Comparison of ENCODE assay signal across 8 mouse cellular contexts in genomic region chr9:95954226-95954584, GRCm38 (mm10). TPM values are rescaled to one million over a fixed set of nuclear protein-coding genes. Genes with fewer than 3 reads are reported as not detected.
A peak's percentile ranks its signal among the peaks of the same experiment; 100 is the strongest.
DNase-seq lines count a peak whose midpoint lies in the region; ATAC-seq and TF ChIP-seq lines count a peak whose summit lies in the region.

No protein-coding gene starts in this region.

- TF ChIP-seq POLR2A in testis, adult 2 months (IDR thresholded peaks at IDR 0.05; ENCODE audit: control insufficient read depth, low read depth, low read length): no peak

- peak overlapping the region; percentile 100 for H3K9ac ChIP-seq in heart, postnatal 0 days (replicated peaks; ENCODE audit: low read depth, low read length)
- H3K9ac ChIP-seq in lung, postnatal 0 days (replicated peaks; ENCODE audit: low read depth): peak overlapping the region; percentile 100

- under 1% methylated on average over 7 of the region's 7 CpGs for WGBS in heart, embryonic 10.5 days
- WGBS in heart, postnatal 0 days: 0% methylated on average over 7 of the region's 7 CpGs
- WGBS in lung, postnatal 0 days: 0% methylated on average over 7 of the region's 7 CpGs

- H3K9me3 ChIP-seq in heart, embryonic 10.5 days: no peaks in the 10 kb centered on the region
- no peaks in the 10 kb centered on the region for H3K9me3 ChIP-seq in heart, postnatal 0 days (replicated peaks; ENCODE audit: control insufficient read depth, low read length)
- H3K9me3 ChIP-seq in lung, postnatal 0 days (ENCODE audit: low read length): no peaks in the 10 kb centered on the region

- peak overlapping the region; percentile 99 for H3K4me3 ChIP-seq in heart, embryonic 10.5 days
- peak overlapping the region; percentile 99 for H3K4me3 ChIP-seq in testis, adult 2 months (ENCODE audit: control insufficient read depth, low read depth, low read length)
- peak overlapping the region; percentile 100 for H3K4me3 ChIP-seq in heart, postnatal 0 days (ENCODE audit: low read depth, low read length)
- peak overlapping the region; percentile 98 for H3K4me3 ChIP-seq in lung, postnatal 0 days (ENCODE audit: low read depth, low read length)

- H3K27ac ChIP-seq in heart, embryonic 10.5 days: peak overlapping the region; percentile 99
- peak overlapping the region; percentile 84 for H3K27ac ChIP-seq in testis, adult 2 months (ENCODE audit: control insufficient read depth, insufficient read depth, low read depth, low read length)
- H3K27ac ChIP-seq in heart, postnatal 0 days (ENCODE audit: low read depth): peak overlapping the region; percentile 98
- H3K27ac ChIP-seq in lung, postnatal 0 days (ENCODE audit: low read length): peak overlapping the region; percentile 97

- peaks cover 9% of the 10 kb centered on the region; the same call in 1 of the 2 replicates for H3K4me1 ChIP-seq in heart, embryonic 10.5 days
- H3K4me1 ChIP-seq in testis, adult 2 months (ENCODE audit: control insufficient read depth, insufficient read depth, low read length): peaks cover 5% of the 10 kb centered on the region; the same call in 1 of the 2 replicates
- H3K4me1 ChIP-seq in heart, postnatal 0 days (ENCODE audit: control insufficient read depth, insufficient read depth): no peaks in the 10 kb centered on the region
- H3K4me1 ChIP-seq in lung, postnatal 0 days (ENCODE audit: insufficient read depth, low read depth, low read length): no peaks in the 10 kb centered on the region

- peaks cover 5% of the 10 kb centered on the region; the same call in 1 of the 2 replicates for H3K36me3 ChIP-seq in heart, embryonic 10.5 days
- no peaks in the 10 kb centered on the region for H3K36me3 ChIP-seq in testis, adult 2 months (ENCODE audit: control insufficient read depth, insufficient read depth, low read length)
- no peaks in the 10 kb centered on the region for H3K36me3 ChIP-seq in heart, postnatal 0 days (replicated peaks; ENCODE audit: control insufficient read depth, insufficient read depth, low read length)
- no peaks in the 10 kb centered on the region for H3K36me3 ChIP-seq in lung, postnatal 0 days (ENCODE audit: insufficient read depth, low read length)

- DNase-seq in heart, embryonic 10.5 days (ENCODE audit: low spot score): peak; percentile 75
- DNase-seq in heart, adult 8-10 months (ENCODE audit: low spot score): no peak
- no peak for DNase-seq in testis, postnatal 10 days (ENCODE audit: low spot score)
- no peak for DNase-seq in heart, postnatal 0 days (ENCODE audit: low spot score)
- peak; percentile 40 for DNase-seq in lung, postnatal 0 days (ENCODE audit: low spot score)
- peak; percentile 48 for DNase-seq in thymus, postnatal 14 days
- no peak for DNase-seq in frontal cortex, adult 2 months (ENCODE audit: extremely low spot score in 1 of 2, low spot score in 1 of 2)

- no peak for TF ChIP-seq EP300 in heart, postnatal 0 days (IDR thresholded peaks at IDR 0.05; ENCODE audit: low read depth)
- TF ChIP-seq EP300 in lung, postnatal 0 days (IDR thresholded peaks at IDR 0.05): no peak

- H3K27me3 ChIP-seq in heart, embryonic 10.5 days (ENCODE audit: insufficient read depth, poor library complexity, severe bottlenecking): no peaks in the 10 kb centered on the region
- H3K27me3 ChIP-seq in testis, adult 2 months (ENCODE audit: control insufficient read depth, insufficient read depth, low read length): no peaks in the 10 kb centered on the region
- H3K27me3 ChIP-seq in heart, postnatal 0 days (ENCODE audit: control insufficient read depth, insufficient read depth, low read length): no peaks in the 10 kb centered on the region
- no peaks in the 10 kb centered on the region for H3K27me3 ChIP-seq in lung, postnatal 0 days (replicated peaks; ENCODE audit: insufficient read depth, low read length)

- peak overlapping the region; percentile 91 for H3K4me2 ChIP-seq in heart, postnatal 0 days (ENCODE audit: low read depth, low read length)
- peak overlapping the region; percentile 52 for H3K4me2 ChIP-seq in lung, postnatal 0 days (replicated peaks; ENCODE audit: low read depth, low read length)

- ATAC-seq in heart, postnatal 0 days (ENCODE audit: insufficient read depth, low read depth): no peak
- ATAC-seq in lung, postnatal 0 days: peak; percentile 11; the same call in 1 of the 2 replicates

- no peak for TF ChIP-seq CTCF in testis, adult 2 months (IDR thresholded peaks at IDR 0.05; ENCODE audit: control insufficient read depth, insufficient read depth, insufficient replicate concordance, low read depth, low read length)
- TF ChIP-seq CTCF in heart, postnatal 0 days (IDR thresholded peaks at IDR 0.05; ENCODE audit: low read depth): no peak
- TF ChIP-seq CTCF in lung, postnatal 0 days (IDR thresholded peaks at IDR 0.05): no peak

RNA-seq across cellular contexts. Expression of gene Xrn1, which starts 0.4 kb away (rescaled TPM):
- 13.1 and 14.2 TPM in 2 replicates for polyA plus RNA-seq in heart, embryonic 10.5 days (2016; fragmentation: Nextera tagmentation; extraction: Ambion mirVana)
- 10 to 100 TPM; 17.0 to 21.3 (median 17.8) TPM for total RNA-seq in heart, adult 8-10 months (2022)
- polyA plus RNA-seq in testis, adult 2 months (2012; rRNA removed): 2.5 and 2.7 TPM in 2 replicates
- total RNA-seq in heart, postnatal 0 days (2014; rRNA removed; ENCODE audit: low replicate concordance): 9.7 and 14.0 TPM in 2 replicates
- polyA plus RNA-seq in heart, postnatal 0 days (2015; fragmentation: Nextera tagmentation; extraction: Ambion mirVana): 7.4 and 8.8 TPM in 2 replicates
- 9.9 and 13.3 TPM in 2 replicates for polyA plus RNA-seq in lung, postnatal 0 days (2015; fragmentation: Nextera tagmentation; extraction: Ambion mirVana)
- polyA plus RNA-seq in frontal cortex, adult 2 months (2012; rRNA removed): 11.9 and 14.0 TPM in 2 replicates

Comparison
In these comparisons a context has a peak if more than half of its experiments do, and no peak if none do; other contexts are left out.
1. DNase-seq: peak in heart, embryonic 10.5 days (single experiment), lung, postnatal 0 days (single experiment) and thymus, postnatal 14 days (single experiment); none in heart, adult 8-10 months (single experiment), testis, postnatal 10 days (single experiment), heart, postnatal 0 days (single experiment) and frontal cortex, adult 2 months (0 of 2).
2. Peak in every context shown above with its lines, with median percentiles within 50 percentile points of each other: H3K27ac ChIP-seq and H3K4me3 ChIP-seq.